Mouse (Mus musculus) thymus, postnatal 10 days (tissue): ENCODE measurements around the gene Zfp513.

ENCODE experiments used
- DNase-seq, 2 experiments: peaks; one replicate each; pipeline ENCODE4 v3.0.0; 2021; ENCODE audit warnings: low spot score in 2 of 2

Gene Zfp513

GRCm38 (mm10) chr5:31168630-31169029 lies 33.5 kb downstream of the Zfp513 start:
- DNase-seq: no peak

GRCm38 (mm10) chr5:31164878-31165277 lies 37.2 kb downstream of the Zfp513 start:
- no peak for DNase-seq

- DNase-seq: no peak
Observed at GRCm38 (mm10) chr5:31162462-31162861, 39.6 kb downstream of the Zfp513 start.

- DNase-seq: peak; percentile 48 to 59
Observed at GRCm38 (mm10) chr5:31154152-31154553, 48.0 kb downstream of the Zfp513 start, which contains the start of gene Mpv17. TSS of gene Mpv17 (minus strand) at chr5:31154251.

GRCm38 (mm10) chr5:31153516-31154151 lies 48.5 kb downstream of the Zfp513 start:
- no peak for DNase-seq

GRCm38 (mm10) chr5:31151746-31152145 lies 50.4 kb downstream of the Zfp513 start:
- DNase-seq: no peak

GRCm38 (mm10) chr5:31149781-31150180 lies 52.3 kb downstream of the Zfp513 start:
- no peak for DNase-seq
